Mouse (Mus musculus) embryonic facial prominence, embryonic 10.5 days (tissue): Measurements from ENCODE around the gene Hdac11. TPM values are rescaled to one million over a fixed set of nuclear protein-coding genes. Genes with fewer than 3 reads are reported as not detected.

Experiments
- DNase-seq: peaks from one replicate; pipeline ENCODE4 v3.0.0-alpha.2; 2017; ENCODE audit warnings: low spot score
- H3K27ac ChIP-seq: fragments of 300-500 bp; sonication (generic); replicated peaks from 2 replicates; pipeline ENCODE4 v1.5.1; 2016; ENCODE audit warnings: mild to moderate bottlenecking
- H3K27me3 ChIP-seq: fragments of 300-500 bp; sonication (generic); replicated peaks from 2 replicates; pipeline ENCODE4 v1.6.1; 2016; ENCODE audit warnings: low read depth, mild to moderate bottlenecking; ENCODE audit not compliant: poor library complexity, severe bottlenecking
- H3K36me3 ChIP-seq: fragments of 300-500 bp; sonication (generic); replicated peaks from 2 replicates; pipeline ENCODE4 v1.6.1; 2016; ENCODE audit warnings: mild to moderate bottlenecking, moderate library complexity
- H3K4me1 ChIP-seq: fragments of 300-500 bp; sonication (generic); 2 replicates; pipeline ENCODE4 v1.6.1; 2016
- H3K4me3 ChIP-seq: fragments of 300-500 bp; sonication (generic); 2 replicates; pipeline ENCODE4 v1.5.1; 2016; ENCODE audit warnings: mild to moderate bottlenecking, moderate library complexity
- H3K9me3 ChIP-seq: fragments of 300-500 bp; sonication (generic); 2 replicates; pipeline ENCODE4 v1.6.1; 2016; ENCODE audit warnings: mild to moderate bottlenecking
- WGBS: fragments of 180-500 bp; shearing (Covaris S2); methylation state at CpG from one replicate; pipeline ENCODE4 v1.1.7; 2016; 5-methylcytosine and 5-hydroxymethylcytosine counted together
- polyA plus RNA-seq: library from polyadenylated mRNA; unstranded; fragments of >200 nt; fragmentation: Nextera tagmentation; extraction: Ambion mirVana; gene quantifications from 2 replicates; pipeline ENCODE4 v1.2.1, GENCODE M21; 2016

Gene Hdac11
- polyA plus RNA-seq, 1 experiment from 2014 or later: 9.8 TPM

GRCm38 (mm10) chr6:91181320-91181719 lies 24.9 kb downstream of the Hdac11 start:
- H3K4me1 ChIP-seq: peaks cover 38% of the 10 kb centered on the region
- H3K4me3 ChIP-seq: no peak overlapping the region
- no peaks in the 10 kb centered on the region for H3K36me3 ChIP-seq
- peak overlapping the region; percentile 85 for H3K27ac ChIP-seq
- 56% methylated on average over 2 of the region's 2 CpGs for WGBS
- no peaks in the 10 kb centered on the region for H3K9me3 ChIP-seq
- H3K27me3 ChIP-seq: no peaks in the 10 kb centered on the region
- DNase-seq: no peak

GRCm38 (mm10) chr6:91182075-91182490 lies 25.6 kb downstream of the Hdac11 start:
- H3K4me3 ChIP-seq: no peak overlapping the region
- H3K27me3 ChIP-seq: no peaks in the 10 kb centered on the region
- DNase-seq: no peak
- WGBS: 87% methylated on average over 4 of the region's 4 CpGs
- H3K27ac ChIP-seq: peak overlapping the region; percentile 61; the same call in 1 of the 2 replicates
- no peaks in the 10 kb centered on the region for H3K9me3 ChIP-seq
- peaks cover 38% of the 10 kb centered on the region for H3K4me1 ChIP-seq
- no peaks in the 10 kb centered on the region for H3K36me3 ChIP-seq

GRCm38 (mm10) chr6:91183041-91183440 lies 26.6 kb downstream of the Hdac11 start:
- Histone ChIP-seq H3K27ac (no peak overlapping the region), H3K4me3 (no peak overlapping the region), H3K27me3 (no peaks in the 10 kb centered on the region), H3K9me3 (no peaks in the 10 kb centered on the region), H3K4me1 (peaks cover 38% of the 10 kb centered on the region), H3K36me3 (no peaks in the 10 kb centered on the region)
- WGBS: 56% methylated on average over 1 of the region's 1 CpGs
- DNase-seq: no peak

GRCm38 (mm10) chr6:91183980-91184379 lies 27.5 kb downstream of the Hdac11 start:
- Histone ChIP-seq H3K4me3 (no peak overlapping the region), H3K27ac (no peak overlapping the region)

GRCm38 (mm10) chr6:91184776-91185175 lies 28.3 kb downstream of the Hdac11 start:
- peaks cover 34% of the 10 kb centered on the region for H3K4me1 ChIP-seq
- WGBS: 76% methylated on average over 3 of the region's 3 CpGs

More at GRCm38 (mm10) chr6:91183980-91184379, 27.5 kb downstream of the Hdac11 start:
- DNase-seq: no peak
- 65% methylated on average over 2 of the region's 2 CpGs for WGBS
- peaks cover 38% of the 10 kb centered on the region for H3K4me1 ChIP-seq
- H3K27me3 ChIP-seq: 0 out of 2 replicates have a peak, but pooled peaks cover under 1% of the 10 kb centered on the region
- no peaks in the 10 kb centered on the region for H3K36me3 ChIP-seq
- no peaks in the 10 kb centered on the region for H3K9me3 ChIP-seq

GRCm38 (mm10) chr6:91185502-91185901 lies 29.0 kb downstream of the Hdac11 start:
- Histone ChIP-seq H3K27me3 (0 out of 2 replicates have a peak, but pooled peaks cover 5% of the 10 kb centered on the region), H3K27ac (no peak overlapping the region), H3K4me3 (no peak overlapping the region), H3K9me3 (no peaks in the 10 kb centered on the region), H3K4me1 (peaks cover 26% of the 10 kb centered on the region), H3K36me3 (no peaks in the 10 kb centered on the region)
- WGBS: 86% methylated on average over 5 of the region's 5 CpGs
- DNase-seq: no peak

More at GRCm38 (mm10) chr6:91184776-91185175, 28.3 kb downstream of the Hdac11 start:
- 0 out of 2 replicates have a peak, but pooled peaks cover 5% of the 10 kb centered on the region for H3K27me3 ChIP-seq
- no peaks in the 10 kb centered on the region for H3K36me3 ChIP-seq
- no peak for DNase-seq
- no peak overlapping the region; the same call in 1 of the 2 replicates for H3K27ac ChIP-seq
- H3K4me3 ChIP-seq: no peak overlapping the region
- no peaks in the 10 kb centered on the region for H3K9me3 ChIP-seq

- no peaks in the 10 kb centered on the region for H3K9me3 ChIP-seq
- no peak overlapping the region for H3K4me3 ChIP-seq
- no peak for DNase-seq
- H3K36me3 ChIP-seq: no peaks in the 10 kb centered on the region
- no peak overlapping the region for H3K27ac ChIP-seq
- 51% methylated on average over 4 of the region's 4 CpGs for WGBS
- 0 out of 2 replicates have a peak, but pooled peaks cover 5% of the 10 kb centered on the region for H3K27me3 ChIP-seq
- peaks cover 22% of the 10 kb centered on the region for H3K4me1 ChIP-seq
Measured at GRCm38 (mm10) chr6:91186161-91186931, 29.9 kb downstream of the Hdac11 start.

- 86% methylated on average over 6 of the region's 6 CpGs for WGBS
Measured at GRCm38 (mm10) chr6:91186934-91187333, 30.5 kb downstream of the Hdac11 start.

GRCm38 (mm10) chr6:91187871-91188270 lies 31.4 kb downstream of the Hdac11 start:
- Histone ChIP-seq H3K4me1 (peaks cover 25% of the 10 kb centered on the region), H3K9me3 (no peaks in the 10 kb centered on the region), H3K36me3 (no peaks in the 10 kb centered on the region), H3K4me3 (no peak overlapping the region), H3K27ac (no peak overlapping the region), H3K27me3 (0 out of 2 replicates have a peak, but pooled peaks cover 13% of the 10 kb centered on the region)
- WGBS: 89% methylated on average over 3 of the region's 3 CpGs
- DNase-seq: no peak

More at GRCm38 (mm10) chr6:91186934-91187333, 30.5 kb downstream of the Hdac11 start:
- H3K4me3 ChIP-seq: no peak overlapping the region
- H3K27me3 ChIP-seq: 0 out of 2 replicates have a peak, but pooled peaks cover 7% of the 10 kb centered on the region
- H3K36me3 ChIP-seq: no peaks in the 10 kb centered on the region
- no peak for DNase-seq
- H3K4me1 ChIP-seq: peaks cover 21% of the 10 kb centered on the region
- no peak overlapping the region for H3K27ac ChIP-seq
- no peaks in the 10 kb centered on the region for H3K9me3 ChIP-seq

GRCm38 (mm10) chr6:91189971-91190370 lies 33.5 kb downstream of the Hdac11 start:
- H3K36me3 ChIP-seq: no peaks in the 10 kb centered on the region
- no peak overlapping the region for H3K4me3 ChIP-seq
- WGBS: 88% methylated on average over 6 of the region's 6 CpGs
- H3K4me1 ChIP-seq: peaks cover 29% of the 10 kb centered on the region
- H3K27ac ChIP-seq: no peak overlapping the region
- 0 out of 2 replicates have a peak, but pooled peaks cover 13% of the 10 kb centered on the region for H3K27me3 ChIP-seq
- H3K9me3 ChIP-seq: no peaks in the 10 kb centered on the region
- DNase-seq: no peak

GRCm38 (mm10) chr6:91191465-91191864 lies 35.0 kb downstream of the Hdac11 start:
- 42% methylated on average over 2 of the region's 2 CpGs for WGBS
- H3K4me1 ChIP-seq: peaks cover 36% of the 10 kb centered on the region
- H3K27ac ChIP-seq: 0 out of 2 replicates have a peak overlapping the region, but pooled peaks have one; percentile 7

GRCm38 (mm10) chr6:91192421-91192820 lies 36.0 kb downstream of the Hdac11 start:
- no peaks in the 10 kb centered on the region for H3K9me3 ChIP-seq
- H3K27ac ChIP-seq: peak overlapping the region; percentile 45
- 78% methylated on average over 3 of the region's 3 CpGs for WGBS
- H3K36me3 ChIP-seq: no peaks in the 10 kb centered on the region
- no peak for DNase-seq
- no peak overlapping the region for H3K4me3 ChIP-seq
- peaks cover 38% of the 10 kb centered on the region for H3K4me1 ChIP-seq
- H3K27me3 ChIP-seq: 0 out of 2 replicates have a peak, but pooled peaks cover 13% of the 10 kb centered on the region

More at GRCm38 (mm10) chr6:91191465-91191864, 35.0 kb downstream of the Hdac11 start:
- H3K9me3 ChIP-seq: no peaks in the 10 kb centered on the region
- no peak for DNase-seq
- no peaks in the 10 kb centered on the region for H3K36me3 ChIP-seq
- H3K4me3 ChIP-seq: no peak overlapping the region
- H3K27me3 ChIP-seq: 0 out of 2 replicates have a peak, but pooled peaks cover 13% of the 10 kb centered on the region
